Comparison of ENCODE assay signal across 27 mouse cellular contexts in the genomic region with DNA sequence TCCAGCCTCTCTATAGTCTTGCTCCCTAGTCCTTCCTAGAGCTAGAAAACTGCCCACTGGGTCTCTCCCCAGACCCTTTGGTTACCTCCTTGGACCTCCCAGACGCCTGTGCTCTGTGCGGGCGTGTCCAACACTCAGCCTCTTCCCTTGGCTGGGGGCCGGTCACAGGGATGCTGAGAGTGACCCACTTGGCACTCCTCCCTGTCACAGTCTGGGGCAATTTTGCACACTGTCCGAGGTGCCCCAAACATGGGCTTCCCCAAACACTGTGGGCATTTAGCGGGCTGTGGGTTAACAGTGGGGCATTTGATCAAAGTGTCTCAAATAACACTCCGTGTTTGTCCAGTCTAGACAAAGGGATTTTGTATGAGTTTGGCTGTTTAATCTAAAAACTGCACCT. TPM values are rescaled to one million over a fixed set of nuclear protein-coding genes. Genes with fewer than 3 reads are reported as not detected.
"Had no signal": no experiment of that assay in that cellular context is flagged by ENCODE, and none has a peak within 500 bp of the region (broad histone marks: within the 10 kb centered on the region; RNA-seq: fewer than 3 reads in every experiment).

No protein-coding gene starts in this region.

- H3K36me3 ChIP-seq: heart, embryonic 13.5 days; heart, embryonic 15.5 days; limb, embryonic 13.5 days; limb, embryonic 15.5 days; liver, embryonic 12.5 days had no signal

- H3K27ac ChIP-seq: heart, adult 2 months; heart, embryonic 13.5 days; heart, embryonic 15.5 days; hindbrain, embryonic 13.5 days; kidney, postnatal 0 days; limb, embryonic 13.5 days; limb, embryonic 15.5 days; liver, embryonic 12.5 days; liver, embryonic 14.5 days had no signal

- H3K27me3 ChIP-seq: heart, embryonic 15.5 days; hindbrain, embryonic 13.5 days; limb, embryonic 13.5 days; limb, embryonic 15.5 days; liver, embryonic 12.5 days had no signal

- ATAC-seq: hindbrain, embryonic 16.5 days; intestine, embryonic 16.5 days; liver, embryonic 12.5 days had no signal

- H3K9ac ChIP-seq: heart, embryonic 13.5 days; heart, embryonic 15.5 days; hindbrain, embryonic 13.5 days; limb, embryonic 13.5 days; limb, embryonic 15.5 days; liver, embryonic 12.5 days; liver, embryonic 14.5 days had no signal

- H3K4me2 ChIP-seq: heart, embryonic 11.5 days; heart, embryonic 13.5 days; heart, embryonic 15.5 days; hindbrain, embryonic 13.5 days; limb, embryonic 13.5 days; limb, embryonic 15.5 days; liver, embryonic 12.5 days had no signal

- H3K4me3 ChIP-seq: heart, adult 2 months; heart, embryonic 13.5 days; heart, embryonic 15.5 days; hindbrain, embryonic 13.5 days; limb, embryonic 13.5 days; limb, embryonic 15.5 days; liver, embryonic 12.5 days had no signal

- H3K9me3 ChIP-seq: heart, embryonic 13.5 days; heart, embryonic 15.5 days; hindbrain, embryonic 13.5 days; limb, embryonic 13.5 days; limb, embryonic 15.5 days had no signal

- H3K4me1 ChIP-seq: heart, embryonic 13.5 days; heart, embryonic 15.5 days; limb, embryonic 13.5 days; limb, embryonic 15.5 days; liver, embryonic 12.5 days had no signal

- DNase-seq: gastrocnemius, postnatal 14 days; gastrocnemius, postnatal 36 days; heart, adult 11 months; heart, adult 2 months; heart, postnatal 14 days; heart, postnatal 36 days; kidney, adult 11 months; kidney, adult 2 months; kidney, adult 9 months; kidney, postnatal 14 days; kidney, postnatal 36 days; layer of hippocampus, adult 9-11 months; layer of hippocampus, postnatal 36 days had no signal

RNA-seq across cellular contexts. Expression of a gene that starts 29.1 kb away (rescaled TPM):
- total RNA-seq: hematopoietic stem cell, adult 5-6 weeks; liver, adult 2 months had no signal
- polyA plus RNA-seq: heart, adult 2 months; heart, postnatal 0 days had no signal
